Mouse (Mus musculus): Measurements from ENCODE around the gene Fmnl3.

Fmnl3 gene

DNA sequence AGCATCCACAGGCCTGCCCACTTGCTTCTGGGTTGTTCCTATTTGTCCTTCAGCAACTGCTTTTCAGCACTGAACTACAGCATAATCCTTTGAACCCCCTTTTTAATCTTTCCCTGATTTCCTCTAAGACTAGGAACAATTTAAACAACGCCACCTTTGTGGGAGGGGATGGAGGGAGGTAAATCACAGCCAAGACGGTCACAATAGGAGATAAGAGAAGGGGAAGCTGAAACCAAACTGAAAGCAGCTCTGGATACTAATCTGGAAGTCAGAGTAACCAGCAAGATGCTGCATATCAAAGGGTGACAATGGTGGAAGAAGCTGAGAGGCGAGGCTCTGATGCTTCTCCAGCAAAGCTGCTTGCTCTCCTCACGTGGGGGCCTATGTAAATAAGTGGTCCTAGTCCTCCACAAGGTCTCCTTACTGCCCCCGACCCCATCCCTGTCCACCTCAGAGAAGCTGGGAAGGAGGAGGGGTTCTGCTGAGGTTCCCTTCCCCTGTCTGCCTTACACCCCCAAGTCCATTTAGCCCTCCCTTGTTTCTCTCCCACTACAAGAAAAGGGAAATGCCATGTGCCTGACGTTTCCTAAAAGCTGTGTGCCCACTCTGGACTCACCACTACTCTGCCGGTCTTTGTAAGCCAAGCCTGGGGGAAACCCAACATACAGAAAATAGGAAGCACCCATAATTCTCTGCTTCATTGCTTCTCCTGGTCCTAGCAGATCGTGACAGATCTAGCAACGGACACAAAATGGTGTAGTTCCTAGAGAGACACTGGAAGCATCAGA lies 27.9 kb downstream of the Fmnl3 start:
- no peak for DNase-seq

DNA sequence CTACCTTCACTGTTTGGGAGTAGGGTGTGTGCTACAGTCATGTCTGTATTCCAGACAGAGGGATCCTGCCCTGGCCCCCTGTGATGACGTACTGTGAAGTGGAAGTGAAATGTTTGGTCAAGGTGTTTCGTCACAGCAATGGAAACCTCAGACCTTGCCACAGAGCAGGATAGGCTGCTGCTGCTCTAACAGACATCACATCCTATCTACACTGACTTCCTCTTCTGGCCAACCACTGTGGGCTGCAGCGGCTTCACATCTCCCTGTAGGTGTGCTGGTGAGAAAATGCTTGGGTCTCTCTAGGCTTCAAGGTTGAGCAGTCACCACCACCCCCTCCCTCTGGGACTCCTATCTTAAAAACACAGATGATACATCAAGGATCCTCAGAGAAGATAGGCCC lies 29.2 kb downstream of the Fmnl3 start:
- peak; percentile 61 to 68 for DNase-seq

DNA sequence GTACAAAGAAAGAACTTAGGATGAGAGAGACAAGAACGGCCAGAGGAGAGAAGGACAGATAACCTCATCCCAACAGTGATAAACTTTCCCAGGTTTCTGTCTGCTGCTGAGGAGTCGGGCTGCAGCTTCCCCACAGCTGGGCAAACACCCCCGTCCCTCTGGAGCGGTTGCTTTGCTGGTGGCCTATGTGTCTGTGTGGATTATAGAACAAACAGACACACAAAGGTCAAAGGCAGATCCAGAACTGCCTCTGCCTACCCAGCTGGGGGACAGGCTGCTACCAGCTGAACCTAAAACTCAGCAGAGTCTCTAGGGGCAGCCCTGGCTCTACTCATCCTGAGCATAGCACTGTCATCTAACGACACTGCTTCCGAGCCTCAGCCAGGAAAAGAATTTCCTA lies 30.6 kb downstream of the Fmnl3 start:
- no peak for DNase-seq

DNA sequence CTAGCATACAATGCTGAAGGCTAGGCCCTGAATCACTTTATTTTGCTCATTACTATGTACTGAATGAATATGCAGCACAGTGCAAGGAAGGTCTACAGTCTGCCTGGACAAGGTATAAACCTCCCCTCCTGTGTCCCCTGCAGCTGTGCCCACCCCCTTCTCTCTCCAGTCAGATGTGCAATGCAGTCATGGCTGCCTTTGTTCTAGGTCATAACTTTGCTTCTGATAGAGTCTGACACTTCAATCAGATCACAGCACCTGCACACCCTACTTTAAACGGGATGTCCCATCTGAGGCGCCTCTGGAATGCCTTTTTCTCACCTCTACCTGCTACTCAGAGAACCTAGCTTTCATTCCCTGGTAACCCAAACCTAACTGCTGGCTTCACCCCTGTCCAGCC lies 31.4 kb downstream of the Fmnl3 start:
- DNase-seq, result no peak

DNA sequence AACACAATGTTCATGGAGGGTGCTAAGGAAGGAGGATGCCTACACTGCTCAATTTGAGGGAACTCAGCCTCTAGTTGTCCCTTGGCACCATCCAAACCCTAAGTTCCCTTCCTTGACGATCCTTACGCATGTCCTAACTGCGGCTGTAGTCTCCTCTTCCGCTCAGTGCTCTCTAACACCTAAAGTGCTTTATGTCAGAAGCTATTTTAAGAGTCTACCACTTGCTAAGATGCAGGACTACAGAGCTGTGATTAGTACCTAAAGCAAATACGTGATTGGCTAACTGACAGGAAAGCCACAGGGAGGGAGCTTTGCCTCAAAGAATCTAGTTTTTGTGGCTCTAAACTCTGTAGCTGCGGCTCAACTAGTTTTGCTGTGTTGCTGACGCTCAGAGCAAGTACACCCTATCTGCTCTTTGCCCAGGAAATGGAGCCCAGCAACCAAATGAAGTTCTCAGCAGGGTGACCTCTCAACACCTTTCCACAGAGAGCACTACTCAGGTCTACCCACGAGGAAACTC lies 34.4 kb downstream of the Fmnl3 start:
- DNase-seq, result no peak

DNA sequence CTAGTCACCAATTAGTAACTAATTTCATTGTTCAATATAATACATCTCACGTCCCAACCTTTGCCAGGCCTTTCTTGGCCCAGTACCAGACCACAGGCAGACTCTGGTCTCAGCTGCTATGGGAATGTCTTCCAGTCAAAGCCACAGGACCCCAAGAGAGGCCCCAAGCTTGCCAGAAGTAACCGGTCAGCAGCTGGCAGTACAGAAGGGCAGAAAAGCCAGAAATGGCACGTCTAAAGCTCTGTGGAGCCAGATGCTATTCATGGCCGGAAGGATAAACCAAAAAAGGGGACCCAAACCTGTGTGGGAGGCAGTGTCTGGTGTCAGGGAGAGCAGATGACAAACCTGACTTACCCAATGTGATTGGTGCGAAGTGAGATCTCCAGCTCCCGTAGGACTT lies 35.8 kb downstream of the Fmnl3 start:
- DNase-seq, result no peak

DNA sequence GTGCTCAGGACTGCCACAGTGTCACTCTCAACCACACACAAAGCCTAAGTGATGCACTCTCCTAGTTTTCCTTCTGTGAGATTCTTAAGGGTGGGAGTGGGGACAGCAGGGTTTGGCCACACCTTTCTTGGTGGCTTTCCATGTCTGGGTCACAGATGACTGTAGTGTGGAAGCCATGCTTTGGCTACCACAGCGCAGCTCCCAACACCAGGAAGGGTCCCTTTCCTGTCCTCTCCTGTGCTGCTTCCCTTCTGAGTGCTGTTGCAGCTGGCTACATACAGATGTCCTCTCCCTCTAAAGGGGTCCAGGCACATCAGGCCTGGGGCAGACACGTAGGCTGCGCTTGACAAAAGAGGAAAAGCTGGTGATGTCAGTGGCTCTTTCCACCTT lies 36.6 kb downstream of the Fmnl3 start:
- no peak for DNase-seq

DNA sequence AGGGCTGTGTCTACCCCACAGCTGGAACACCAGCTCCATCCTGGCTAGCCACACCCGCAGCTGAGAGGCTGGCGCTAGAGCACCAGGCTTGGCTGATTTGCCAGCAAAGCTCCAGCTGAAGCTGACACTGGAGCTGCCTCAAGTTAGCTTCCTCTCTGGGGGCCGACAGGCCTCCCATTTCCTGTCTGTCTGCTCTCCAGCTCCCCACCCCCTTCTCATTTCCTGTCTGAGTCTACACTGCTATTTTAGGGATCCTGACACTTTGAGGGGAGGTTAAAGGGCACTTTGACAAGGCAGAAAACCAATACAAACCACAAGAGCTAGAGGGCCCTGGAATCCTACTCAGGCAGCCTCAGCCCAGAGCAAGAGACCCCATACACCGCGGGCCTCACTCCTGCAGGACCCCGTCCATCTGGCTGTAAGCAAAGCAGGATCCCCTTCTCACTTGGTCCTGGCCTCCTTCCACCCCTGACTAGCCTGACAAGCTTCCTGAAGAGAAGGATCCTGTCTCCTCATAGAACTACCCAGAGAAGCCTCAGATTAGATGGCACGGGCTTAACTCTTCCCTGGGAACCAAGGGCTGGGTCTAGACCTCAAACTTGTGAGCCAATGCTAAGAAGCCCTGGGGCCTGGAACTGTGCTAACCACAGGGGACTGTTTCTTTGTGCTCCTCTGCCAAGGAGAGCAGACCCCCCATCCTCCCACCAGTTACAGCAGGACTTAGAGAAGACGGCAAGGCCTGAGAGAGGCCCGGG lies 37.2 kb downstream of the Fmnl3 start:
- DNase-seq, result peak; percentile 60 to 68

DNA sequence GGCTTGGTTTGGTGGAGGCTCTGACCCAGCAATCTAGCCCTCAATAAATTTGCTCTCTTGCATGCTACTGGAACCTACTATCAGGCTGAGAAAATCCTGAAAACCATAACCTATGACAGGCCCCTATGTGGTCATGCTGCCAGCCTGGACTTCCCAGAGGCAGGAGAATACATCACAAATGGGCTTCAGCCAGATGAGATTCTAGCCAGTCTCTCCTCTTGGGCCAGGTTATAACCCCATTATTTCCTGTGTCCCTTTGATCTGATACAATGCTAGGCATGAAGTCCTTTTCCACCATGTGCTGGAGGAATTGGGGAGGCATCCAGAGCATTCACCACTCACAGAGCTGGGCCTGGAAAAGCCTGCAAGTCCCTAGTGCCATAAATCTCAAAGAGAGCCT lies 38.2 kb downstream of the Fmnl3 start:
- DNase-seq, result no peak

DNA sequence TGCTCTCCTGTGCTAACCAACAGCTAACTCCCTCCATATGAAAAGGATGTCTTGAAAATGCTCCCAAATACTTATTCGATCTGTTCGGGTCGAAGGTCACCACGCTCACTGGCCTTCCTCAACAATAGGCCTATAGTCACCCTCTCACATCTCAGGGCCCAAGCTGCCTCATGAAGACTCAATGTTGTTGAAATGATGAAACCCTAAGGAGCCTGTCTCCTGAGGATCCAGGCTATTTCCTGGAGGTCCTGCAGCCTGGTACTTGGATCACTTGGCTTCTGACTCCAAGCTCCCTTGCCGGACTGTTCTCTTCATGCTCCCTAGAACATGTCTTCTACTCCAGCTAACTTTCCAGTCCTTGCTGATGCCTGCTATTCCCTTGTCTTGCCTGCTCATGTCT lies 38.9 kb downstream of the Fmnl3 start:
- no peak for DNase-seq

DNA sequence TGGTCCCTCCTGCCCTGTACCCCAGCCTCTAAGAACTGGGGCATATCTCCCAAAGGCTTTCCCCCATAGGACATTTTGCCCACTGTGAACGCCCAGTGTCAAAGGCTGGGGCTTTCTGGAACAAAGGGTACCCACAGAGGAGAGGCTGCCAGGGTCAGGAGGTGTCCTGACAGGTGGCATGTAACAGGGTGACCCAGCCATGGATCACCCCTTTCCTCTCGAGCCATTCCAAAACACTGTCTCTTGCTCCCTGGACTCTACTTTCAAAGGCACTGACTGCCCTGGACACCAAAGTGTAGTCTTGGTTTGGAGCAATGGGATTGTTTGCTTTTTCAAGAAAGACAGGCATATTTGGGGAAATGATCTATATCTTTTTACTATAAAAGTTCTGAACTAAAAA lies 40.0 kb downstream of the Fmnl3 start:
- no peak for DNase-seq

DNA sequence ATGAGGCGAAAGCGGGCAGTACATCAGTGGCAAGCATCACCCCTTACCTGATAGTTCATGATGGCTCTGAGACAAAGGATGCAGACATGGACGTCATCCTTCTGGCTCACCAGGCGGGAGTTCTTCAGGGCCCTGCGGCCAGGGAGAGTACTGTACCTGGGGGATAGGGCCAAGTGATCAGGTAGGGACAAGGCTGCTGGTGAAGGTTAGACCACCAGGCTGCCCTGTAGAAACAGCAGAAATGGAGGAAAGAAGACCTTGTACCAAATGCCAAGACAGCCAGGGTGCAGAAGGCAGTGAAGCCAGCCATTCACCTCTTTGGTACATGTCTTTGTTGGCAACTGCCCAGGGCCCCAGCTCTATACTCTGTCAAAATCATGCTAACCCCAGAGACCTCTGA lies 42.3 kb downstream of the Fmnl3 start:
- no peak for DNase-seq

DNA sequence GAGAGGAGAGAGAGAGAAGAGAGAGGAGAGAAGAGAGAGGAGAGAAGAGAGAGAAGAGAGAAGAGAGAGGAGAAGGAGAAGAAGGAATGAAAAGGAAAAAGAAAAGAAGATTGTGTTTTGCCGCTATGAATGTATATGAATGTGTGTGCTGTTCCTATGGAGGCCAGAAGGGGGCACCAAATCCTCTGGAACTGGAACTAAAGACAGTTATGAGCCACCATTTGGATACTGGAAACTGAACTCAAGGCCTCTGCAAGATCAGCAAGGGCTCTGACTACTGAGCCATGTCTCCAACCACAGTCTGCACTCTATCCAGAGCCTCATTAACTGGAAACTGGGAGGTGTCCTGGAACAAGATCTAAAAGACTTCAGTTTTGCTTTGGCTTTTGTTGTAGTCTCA lies 43.3 kb downstream of the Fmnl3 start:
- DNase-seq, result peak in 1 of 2 experiments; percentile 68

DNA sequence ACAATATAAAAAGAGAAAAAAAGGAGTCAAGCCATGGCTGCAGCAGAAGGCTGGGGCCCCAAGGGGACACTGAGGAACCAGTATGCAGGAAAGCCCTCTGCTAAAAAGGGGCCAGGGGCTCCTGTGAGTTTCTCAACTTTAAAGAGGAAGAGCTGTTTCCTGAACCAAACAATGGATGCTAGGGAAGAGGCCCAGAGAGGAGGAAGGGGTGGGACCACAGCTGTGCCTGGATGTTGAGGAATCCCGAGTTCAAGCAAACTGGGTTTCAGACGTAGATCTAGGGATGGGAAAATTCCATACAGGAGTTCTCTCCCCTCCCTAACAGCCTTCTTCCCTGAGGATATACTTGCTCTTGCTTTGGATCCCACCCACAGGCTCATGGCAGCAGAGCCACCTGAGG lies 43.9 kb downstream of the Fmnl3 start:
- DNase-seq, result no peak

DNA sequence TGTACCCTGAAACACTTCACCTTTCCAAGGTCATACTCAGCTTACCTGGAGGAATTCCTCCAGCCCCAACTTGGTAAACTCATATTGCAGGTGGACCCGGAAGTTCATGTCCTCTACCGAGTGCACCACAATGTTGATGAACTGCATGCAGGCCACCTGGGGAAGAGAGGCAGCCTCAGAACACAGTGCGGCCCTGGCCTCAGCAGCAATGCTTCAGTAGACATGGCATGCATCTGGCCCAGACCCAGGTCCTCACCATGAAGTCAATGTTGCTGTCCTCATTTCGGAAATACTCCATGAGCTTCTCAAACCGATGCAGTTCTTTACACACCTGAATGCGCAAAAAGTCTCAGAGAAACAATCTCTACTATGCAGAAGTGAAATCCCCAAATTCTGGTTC lies 44.7 kb downstream of the Fmnl3 start:
- no peak for DNase-seq

DNA sequence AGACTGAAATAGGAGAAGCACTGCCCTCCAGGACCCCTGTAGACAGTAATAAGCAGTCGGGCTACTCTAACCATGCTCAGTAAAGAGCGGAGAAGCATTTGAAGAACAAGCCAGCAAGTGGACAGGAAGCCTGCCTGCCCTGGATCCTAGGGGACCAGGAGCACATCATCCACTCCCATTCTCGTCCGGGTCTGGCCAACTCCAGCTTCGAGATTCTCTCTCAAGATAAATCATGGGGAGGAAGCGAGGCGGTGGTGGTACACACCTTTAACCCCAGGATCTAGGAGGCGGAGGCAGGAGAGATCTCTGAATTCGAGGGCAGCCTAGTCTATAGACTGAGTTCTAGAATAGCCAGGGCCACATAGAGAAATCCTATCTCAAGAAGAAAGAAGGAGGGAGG lies 46.1 kb downstream of the Fmnl3 start:
- no peak for DNase-seq

DNA sequence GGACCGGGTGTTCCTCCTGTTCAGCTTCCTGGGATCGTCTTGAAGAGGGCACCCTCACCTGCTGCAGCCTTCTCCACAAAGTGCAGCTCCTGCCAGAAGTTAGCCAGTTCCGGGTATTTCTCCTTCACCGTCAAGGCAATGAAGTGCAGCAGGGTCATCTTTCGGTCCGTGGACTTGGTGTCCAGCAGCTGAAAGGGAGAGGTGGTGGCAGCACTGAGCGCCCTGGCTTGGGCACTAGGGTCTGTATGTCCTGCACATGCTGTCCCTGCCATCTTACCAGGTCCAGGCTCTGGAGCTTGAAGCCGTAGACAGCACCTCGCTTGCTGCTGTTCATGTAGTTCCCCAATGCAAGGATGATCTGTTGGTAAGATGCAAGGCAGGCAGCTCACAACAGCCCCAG lies 49.3 kb downstream of the Fmnl3 start:
- DNase-seq, result no peak

DNA sequence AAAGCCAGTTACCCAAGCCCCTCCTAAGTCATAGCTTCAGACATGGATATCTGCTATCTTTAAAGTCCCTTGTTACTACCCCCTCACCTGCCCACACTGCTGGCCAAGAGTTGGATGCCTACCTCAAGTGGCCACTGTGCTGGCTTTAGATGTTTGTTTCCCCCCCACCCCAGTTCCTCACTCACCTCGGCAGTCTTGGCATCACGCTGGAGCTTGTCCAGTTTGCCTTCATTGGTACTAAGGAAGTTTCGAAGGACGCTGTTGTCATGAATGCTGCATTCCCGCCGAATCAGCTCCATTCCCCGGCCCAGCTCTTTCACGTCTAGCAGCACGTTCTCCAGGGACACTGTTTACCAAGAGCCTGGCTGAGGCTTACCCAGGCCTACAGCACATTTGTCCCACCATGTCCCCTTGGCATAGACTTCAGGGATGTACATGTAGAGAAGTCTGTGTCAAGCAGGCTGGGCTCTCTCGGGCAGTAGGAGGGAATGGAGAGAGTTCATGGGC lies 50.1 kb downstream of the Fmnl3 start:
- no peak for DNase-seq

DNA sequence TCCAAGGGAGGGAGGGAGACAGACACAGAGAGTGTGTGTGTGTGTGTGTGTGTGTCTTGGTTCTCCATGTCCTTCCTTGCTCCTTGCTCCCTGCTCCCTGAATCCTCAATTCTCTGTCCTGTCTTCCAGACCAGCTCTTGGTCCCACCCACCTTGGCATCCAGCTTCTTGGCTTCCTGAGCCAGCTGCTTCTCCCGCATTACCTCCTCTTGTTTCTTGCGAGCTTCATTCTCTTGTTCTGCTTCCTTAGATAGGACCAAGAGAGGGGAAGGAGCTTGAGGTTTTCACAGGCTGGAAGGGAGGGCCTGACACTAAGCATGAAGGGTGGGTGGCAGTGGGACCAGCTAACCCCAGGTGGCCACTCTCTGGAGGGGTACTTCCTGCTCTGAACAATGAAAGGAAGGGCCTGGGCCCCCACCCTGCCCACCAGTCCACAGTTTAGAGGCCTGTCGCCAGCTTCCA lies 50.8 kb downstream of the Fmnl3 start:
- DNase-seq, result no peak

DNA sequence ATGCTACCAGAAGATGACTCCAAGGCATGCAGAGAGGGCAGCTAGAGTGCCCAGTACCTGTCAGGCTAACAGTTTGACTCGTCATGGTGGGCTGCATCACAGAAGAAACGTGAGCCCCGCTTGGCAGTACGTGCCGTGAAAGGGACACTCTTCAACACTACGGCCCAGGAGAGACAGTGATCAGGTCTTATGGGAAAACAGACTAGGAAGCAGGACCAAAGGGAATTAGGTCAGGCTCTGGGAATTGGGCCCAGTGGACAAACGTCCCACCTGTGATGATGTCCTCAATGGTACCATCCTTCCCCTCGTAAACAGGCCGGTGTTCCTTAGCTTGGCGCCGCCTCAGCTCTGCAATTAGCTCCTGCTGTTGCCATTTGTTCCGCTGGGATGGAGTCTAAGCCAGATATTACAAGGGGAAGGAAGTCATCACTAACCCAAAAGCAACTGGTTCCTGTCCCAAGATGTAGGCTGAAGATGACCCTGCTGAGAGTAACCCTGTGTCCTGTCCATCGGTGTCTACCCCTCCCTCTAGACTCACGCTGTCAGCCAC lies 51.3 kb downstream of the Fmnl3 start:
- no peak for DNase-seq

DNA sequence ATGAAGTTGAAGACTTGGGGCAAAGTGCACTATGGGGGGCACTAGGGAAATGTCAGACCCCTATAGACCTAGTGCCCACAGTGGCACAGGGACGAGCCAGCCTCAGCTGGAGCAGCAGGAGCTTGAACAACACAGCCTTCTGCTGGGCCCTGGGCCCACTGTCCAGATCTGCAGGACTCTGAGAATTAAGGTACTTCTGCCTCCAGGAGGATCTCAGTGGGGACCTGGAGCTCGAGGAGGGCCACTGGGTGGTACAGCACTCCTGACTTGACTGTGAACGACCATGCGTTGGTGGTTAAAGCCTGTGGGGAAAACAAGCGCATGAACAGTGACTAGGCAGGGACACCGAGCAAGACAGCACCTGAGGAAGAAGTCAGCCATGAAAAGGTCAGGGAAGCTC lies 52.2 kb downstream of the Fmnl3 start:
- DNase-seq, result no peak

DNA sequence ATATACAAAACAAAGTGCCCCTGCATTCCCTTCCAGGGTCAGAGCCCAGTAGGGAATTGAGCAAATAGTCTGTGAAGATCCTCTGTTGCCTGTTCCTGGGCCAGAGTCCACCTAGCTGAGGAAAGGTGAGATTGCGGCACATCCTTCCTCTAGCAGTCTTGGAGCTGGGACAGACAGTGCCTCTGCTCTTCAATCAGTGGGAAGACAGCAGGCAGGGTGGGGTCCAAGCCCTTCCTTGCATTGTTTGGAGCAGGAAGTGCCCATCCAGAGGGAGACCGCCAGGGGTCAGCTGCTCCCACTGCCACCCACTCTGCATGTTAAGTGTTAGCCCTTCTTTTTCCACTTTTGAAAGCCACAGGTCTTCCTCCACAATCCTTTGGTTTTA lies 53.0 kb downstream of the Fmnl3 start:
- no peak for DNase-seq
